Mouse (Mus musculus) left cerebral cortex, adult 2 months (tissue): ENCODE measurements at regions not wholly inside any gene's neighbourhood (a gene's known extent, or its start where the extent isn't known, plus 50 kb on each side); places are given as distances from the start of the nearest gene placed in this dataset.
A peak's percentile ranks its signal among the peaks of the same experiment; 100 is the strongest.

Experiments
- DNase-seq, 2 experiments: peaks; one replicate each; pipeline ENCODE4 v3.0.0; 2021 to 2022; ENCODE audit warnings: low spot score in 2 of 2, mixed read lengths in 1 of 2; ENCODE audit errors: extremely low spot score in 1 of 2
- H3K27ac ChIP-seq: fragments of 200-600 bp; 2 replicates; pipeline ENCODE4 v1.8.1; 2022
- H3K4me3 ChIP-seq: fragments of 200-600 bp; 2 replicates; pipeline ENCODE4 v1.8.1; 2022
- CTCF ChIP-seq: fragments of 200-600 bp; IDR thresholded peaks from 2 replicates; pipeline ENCODE4 v1.8.1; 2022; ENCODE audit warnings: antibody characterized with exemption, mild to moderate bottlenecking, moderate library complexity
- intact Hi-C: fragments of 180-260 bp; cut with DNase I; formaldehyde crosslinking; loops from one replicate; pipeline ENCODE4 v1.15.1; 2025

GRCm38 (mm10) chr14:99603257-99603656 lies 304.8 kb downstream of the Klf5 start:
- no peak for TF ChIP-seq CTCF

GRCm38 (mm10) chr14:99605351-99606100 lies 307.0 kb downstream of the Klf5 start:
- Histone ChIP-seq H3K27ac (no peak overlapping the region), H3K4me3 (no peak overlapping the region)
- DNase-seq = no peak
- intact Hi-C loops = no loop called here
- no peak for TF ChIP-seq CTCF

More at GRCm38 (mm10) chr14:99603257-99603656, 304.8 kb downstream of the Klf5 start:
- Histone ChIP-seq H3K27ac (no peak overlapping the region), H3K4me3 (no peak overlapping the region)
- intact Hi-C loops = no loop called here
- no peak for DNase-seq

- Histone ChIP-seq H3K4me3 (no peak overlapping the region), H3K27ac (no peak overlapping the region)
- no peak for DNase-seq
- no peak for TF ChIP-seq CTCF
- intact Hi-C loops = no loop called here
Observed at GRCm38 (mm10) chr14:99609003-99609402, 310.5 kb downstream of the Klf5 start.

- intact Hi-C loops = no loop called here
- no peak for DNase-seq
- TF ChIP-seq CTCF = no peak
- H3K27ac ChIP-seq = no peak overlapping the region
- no peak overlapping the region for H3K4me3 ChIP-seq
Observed at GRCm38 (mm10) chr14:99611435-99611834, 312.9 kb downstream of the Klf5 start.

- no peak overlapping the region for H3K4me3 ChIP-seq
- intact Hi-C loops = no loop called here
- TF ChIP-seq CTCF = no peak
- DNase-seq = no peak
- no peak overlapping the region for H3K27ac ChIP-seq
Observed at GRCm38 (mm10) chr14:99612114-99612513, 313.6 kb downstream of the Klf5 start.

- no peak overlapping the region for H3K27ac ChIP-seq
- intact Hi-C loops = no loop called here
- no peak for DNase-seq
- no peak for TF ChIP-seq CTCF
- H3K4me3 ChIP-seq = no peak overlapping the region
Observed at GRCm38 (mm10) chr14:99614748-99615147, 316.3 kb downstream of the Klf5 start.

- DNase-seq = no peak
- no peak for TF ChIP-seq CTCF
- Histone ChIP-seq H3K4me3 (no peak overlapping the region), H3K27ac (no peak overlapping the region)
- intact Hi-C loops = no loop called here
Observed at GRCm38 (mm10) chr14:99616655-99617335, 318.3 kb downstream of the Klf5 start.

GRCm38 (mm10) chr14:99617374-99617773 lies 318.9 kb downstream of the Klf5 start:
- H3K27ac ChIP-seq = no peak overlapping the region
- intact Hi-C loops = no loop called here
- DNase-seq = no peak
- TF ChIP-seq CTCF = no peak
- H3K4me3 ChIP-seq = no peak overlapping the region

GRCm38 (mm10) chr14:99621538-99621937 lies 323.0 kb downstream of the Klf5 start:
- Histone ChIP-seq H3K4me3 (no peak overlapping the region), H3K27ac (no peak overlapping the region)
- no peak for DNase-seq
- intact Hi-C loops = no loop called here
- no peak; the same call in 1 of the 2 replicates for TF ChIP-seq CTCF

- Histone ChIP-seq H3K27ac (no peak overlapping the region), H3K4me3 (no peak overlapping the region)
- no peak for DNase-seq
- intact Hi-C loops = no loop called here
- no peak for TF ChIP-seq CTCF
Observed at GRCm38 (mm10) chr14:99624380-99625327, 326.2 kb downstream of the Klf5 start.

- intact Hi-C loops = no loop called here
- Histone ChIP-seq H3K4me3 (no peak overlapping the region), H3K27ac (no peak overlapping the region)
- no peak for DNase-seq
- TF ChIP-seq CTCF = no peak
Observed at GRCm38 (mm10) chr14:99627615-99628014, 329.1 kb downstream of the Klf5 start.

- no peak overlapping the region for H3K4me3 ChIP-seq
- TF ChIP-seq CTCF = no peak
- peak; percentile 16 to 35 for DNase-seq
- H3K27ac ChIP-seq = no peak overlapping the region
- intact Hi-C loops = loop anchor here (5.0 to 10.0 kb wide), 2 partner anchors 264 to 334 kb away; partner anchors contain the start of gene Klf5
Observed at GRCm38 (mm10) chr14:99631092-99631491, 332.6 kb downstream of the Klf5 start.
